Mouse (Mus musculus) gastrocnemius, postnatal 4 days (tissue): ENCODE data around the gene Pom121l12. TPM values are rescaled to one million over a fixed set of nuclear protein-coding genes. Genes with fewer than 3 reads are reported as not detected.

Experiments used
- DNase-seq, 2 experiments: peaks; one replicate each; pipeline ENCODE4 v3.0.0; 2021 to 2022; ENCODE audit warnings: low spot score in 2 of 2, mixed read lengths in 2 of 2
- long read RNA-seq, 2 experiments: library from polyadenylated mRNA; stranded (forward); transcript quantifications; one replicate each; pipeline ENCODE4 v2.0.0; 2021
- total RNA-seq, 2 experiments: library from RNA; stranded (reverse); gene quantifications; 2 replicates each; pipeline ENCODE4 v1.2.3; 2021

The Pom121l12 gene
- total RNA-seq, result not detected
- long read RNA-seq, experiment 1, result 0 reads
- long read RNA-seq, experiment 2, result 0 reads

- DNase-seq, result no peak
Observed at GRCm38 (mm10) chr11:14598976-14599375, at the start of gene Pom121l12. TSS of gene Pom121l12 (plus strand) at chr11:14599276.

- no peak for DNase-seq
Observed at GRCm38 (mm10) chr11:14611859-14612258, 12.8 kb downstream of the Pom121l12 start.
